Mouse (Mus musculus): ENCODE measurements around the gene Hrh1.

DNA sequence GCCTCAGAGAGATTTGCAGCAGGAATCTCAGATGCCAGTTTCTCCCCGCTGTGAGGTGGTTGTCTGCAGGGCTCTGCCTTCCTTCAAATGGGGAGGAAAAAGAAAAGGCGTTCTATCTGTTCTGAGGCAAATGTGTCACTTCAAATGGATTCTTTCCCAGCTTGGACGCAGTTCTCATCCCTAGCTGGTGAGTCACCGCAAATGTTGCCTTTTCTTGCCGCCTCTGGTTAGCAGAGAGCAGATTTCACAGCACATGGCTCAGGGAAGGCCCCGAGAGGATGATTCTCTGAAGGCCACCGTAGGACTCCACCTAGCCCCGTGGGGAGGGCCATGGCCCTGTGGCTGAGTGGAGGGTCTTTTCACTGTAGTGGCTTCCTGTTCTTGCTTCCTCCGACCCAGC, 51.2 kb downstream of the Hrh1 start:
- TF ChIP-seq CTCF (IDR thresholded peaks at IDR 0.05; ENCODE audit: control insufficient read depth, insufficient read depth, insufficient replicate concordance, low read depth, low read length), result no peak
- TF ChIP-seq POLR2A (IDR thresholded peaks at IDR 0.05; ENCODE audit: control insufficient read depth, low read depth, low read length), result no peak
